ENCODE assay signal across 9 mouse cellular contexts in the genomic region with DNA sequence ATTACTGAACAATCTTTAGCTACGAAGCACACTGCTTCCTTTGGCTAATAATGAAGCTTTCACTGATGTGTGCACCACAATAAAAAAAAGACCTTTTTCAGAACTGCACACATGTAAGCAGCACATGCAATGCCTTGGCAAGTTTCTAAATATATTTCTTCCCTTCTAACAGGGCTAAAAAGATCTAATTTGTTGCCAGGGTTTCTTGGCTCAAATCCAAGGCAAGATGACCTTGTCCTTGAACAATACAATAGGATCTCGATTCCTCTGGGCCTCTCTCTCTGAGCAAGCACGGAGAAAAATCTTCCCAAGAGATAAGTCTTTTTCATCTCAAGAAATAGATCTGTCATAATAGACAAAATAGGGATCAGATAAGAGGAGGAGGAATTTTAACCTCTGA.
DNase-seq lines count a peak whose midpoint lies in the region; ATAC-seq and TF ChIP-seq lines count a peak whose summit lies in the region.
"Had no signal": no experiment of that assay in that cellular context is flagged by ENCODE, and none has a peak within 500 bp of the region (broad histone marks: within the 10 kb centered on the region; RNA-seq: fewer than 3 reads in every experiment).

No protein-coding gene starts in this region.

- no peak for TF ChIP-seq POLR2A in brain, embryonic 14.5 days (IDR thresholded peaks at IDR 0.05; ENCODE audit: borderline replicate concordance, extremely low read depth, insufficient read depth, insufficient read length, poor library complexity, severe bottlenecking)

- H3K36me3 ChIP-seq in intestine, embryonic 16.5 days (ENCODE audit: control insufficient read depth, insufficient read depth, low read length) = no peaks in the 10 kb centered on the region

- no peak for TF ChIP-seq CTCF in Patski (IDR thresholded peaks at IDR 0.05)
- TF ChIP-seq CTCF in brain, embryonic 14.5 days (IDR thresholded peaks at IDR 0.05; ENCODE audit: borderline replicate concordance, extremely low read depth, insufficient read depth, insufficient read length) = no peak

- 24% methylated on average over 3 of the region's 3 CpGs for WGBS in intestine, embryonic 16.5 days

- CTCF ChIA-PET in Patski (lab: Charles Lee) = interaction anchor here (1.1 to 2.5 kb wide), 6 partner anchors 9 to 63 kb away, joined by 3 to 7 read pairs (median 4); no protein-coding TSS in a partner anchor

- no peak overlapping the region for H3K27ac ChIP-seq in intestine, embryonic 16.5 days (ENCODE audit: low read length)

- H3K4me1 ChIP-seq in intestine, embryonic 16.5 days (ENCODE audit: control insufficient read depth, insufficient read depth, low read length) = peaks cover 5% of the 10 kb centered on the region; the same call in 1 of the 2 replicates

- in situ Hi-C loops in Patski (cut with MboI; ENCODE audit: low pct_unique_long_range_greater_than_20kb) = no loop called here

- POLR2A ChIA-PET in Patski (lab: Charles Lee) = interaction anchor here (0.6 to 1.0 kb wide), 3 partner anchors 9 to 23 kb away, joined by 3 read pairs; no protein-coding TSS in a partner anchor

- no peaks in the 10 kb centered on the region for H3K9me3 ChIP-seq in intestine, embryonic 16.5 days (ENCODE audit: control insufficient read depth, low read length)

- no peaks in the 10 kb centered on the region for H3K27me3 ChIP-seq in Patski
- no peaks in the 10 kb centered on the region for H3K27me3 ChIP-seq in intestine, embryonic 16.5 days (replicated peaks; ENCODE audit: control insufficient read depth, insufficient read depth, low read length)

- ATAC-seq in Patski = peak; percentile 6
- peak; percentile 56; the same call in 1 of the 2 replicates for ATAC-seq in intestine, embryonic 16.5 days

- no peak overlapping the region for H3K4me3 ChIP-seq in intestine, embryonic 16.5 days (ENCODE audit: low read length)

- no peak overlapping the region for H3K4me2 ChIP-seq in intestine, embryonic 16.5 days (ENCODE audit: low read depth, low read length)

- H3K9ac ChIP-seq in intestine, embryonic 16.5 days (ENCODE audit: low read depth, low read length) = no peak overlapping the region

- peak; percentile 2 for DNase-seq in kidney, adult 11 months
- DNase-seq in kidney, postnatal 4 days = no peak
- no peak for DNase-seq in Patski (ENCODE audit: low read depth, low spot score)
- DNase-seq in brain, embryonic 14.5 days (ENCODE audit: low read depth) = peak; percentile 82
- no peak for DNase-seq in frontal cortex, adult 2 months (ENCODE audit: extremely low spot score in 1 of 2, low spot score in 1 of 2)
- no peak for DNase-seq in cerebellum, adult 11-12 months
- no peak for DNase-seq in urinary bladder, postnatal 14 days (ENCODE audit: low spot score)
- DNase-seq: liver had no signal

Comparison
In these comparisons a context has a peak if more than half of its experiments do, and no peak if none do; other contexts are left out.
1. DNase-seq: peak in kidney, adult 11 months (single experiment) and brain, embryonic 14.5 days (single experiment); none in kidney, postnatal 4 days (0 of 2), Patski (single experiment), frontal cortex, adult 2 months (0 of 2), cerebellum, adult 11-12 months (single experiment) and urinary bladder, postnatal 14 days (single experiment).